Mouse (Mus musculus) liver, embryonic 14.5 days (tissue): ENCODE results near the gene Hnrnpu.

Experiments used
- CTCF ChIP-seq: IDR thresholded peaks from 2 replicates; pipeline ENCODE4 v1.5.1; 2016; ENCODE audit warnings: antibody characterized with exemption, low read depth, control low read depth
- EP300 ChIP-seq: IDR thresholded peaks from 2 replicates; pipeline ENCODE4 v1.6.1; 2016; ENCODE audit warnings: antibody characterized with exemption, low read depth

DNA sequence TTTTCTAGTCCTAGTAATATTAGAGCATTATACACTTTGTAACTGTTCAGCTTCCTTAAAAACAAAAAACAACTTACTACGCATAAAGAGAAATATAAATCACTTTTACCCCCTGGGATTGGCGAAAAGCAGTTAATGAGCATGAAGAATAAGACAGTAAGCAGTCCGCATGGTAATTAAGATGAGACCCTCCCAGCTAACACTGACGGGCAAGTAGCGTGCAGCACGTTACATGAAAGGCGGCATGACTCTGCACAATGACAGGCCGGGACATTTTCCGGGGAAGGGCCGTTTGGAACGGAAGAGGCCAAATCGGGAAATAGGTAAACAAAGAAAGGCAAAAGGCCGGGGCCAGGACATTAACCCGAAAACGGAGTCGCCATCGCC, 19.6 kb downstream of the Hnrnpu start:
- TF ChIP-seq CTCF = no peak
- peak; percentile 60 for TF ChIP-seq EP300
